Mouse (Mus musculus) erythroblast, embryonic 14.5 days (primary cell): ENCODE results near the gene Ado.

ENCODE experiments used
- GATA1 ChIP-seq: IDR thresholded peaks from 2 replicates; pipeline ENCODE4 v1.6.1; 2012; ENCODE audit warnings: low read length, inconsistent platforms, mixed read lengths
- TAL1 ChIP-seq: IDR thresholded peaks from 3 replicates; pipeline ENCODE4 v1.6.1; 2012; ENCODE audit warnings: low read length, inconsistent platforms, mixed read lengths

DNA sequence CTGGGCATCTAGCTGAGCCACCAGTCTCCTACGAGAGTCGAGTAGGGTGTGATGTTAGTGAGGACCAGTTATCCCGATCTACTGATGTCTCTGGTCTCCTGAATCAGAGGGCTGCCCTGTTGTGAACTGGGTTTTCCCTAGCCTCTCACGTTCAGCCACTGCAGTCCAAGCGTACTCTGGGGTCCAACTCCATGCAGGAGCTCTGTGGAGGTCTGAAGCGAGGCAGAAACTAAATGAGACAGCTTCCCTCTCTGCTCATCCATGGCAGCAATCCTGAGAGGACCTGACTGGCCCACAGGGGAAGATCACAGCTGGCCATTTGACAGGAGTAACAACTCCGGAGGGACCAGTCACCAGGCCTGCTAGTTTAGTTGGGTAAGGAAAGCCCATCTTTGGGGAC lies 24.1 kb downstream of the Ado start:
- no peak for TF ChIP-seq TAL1
- TF ChIP-seq GATA1 = no peak
